Mouse (Mus musculus) heart, embryonic 10.5 days (tissue): ENCODE measurements at regions not wholly inside any gene's neighbourhood (a gene's known extent, or its start where the extent isn't known, plus 50 kb on each side); places are given as distances from the start of the nearest gene placed in this dataset.
A peak's percentile ranks its signal among the peaks of the same experiment; 100 is the strongest.

ENCODE experiments used
- DNase-seq: peaks from one replicate; pipeline ENCODE4 v3.0.0-alpha.2; 2017; ENCODE audit warnings: low spot score
- H3K27ac ChIP-seq: fragments of 300-500 bp; sonication (generic); 2 replicates; pipeline ENCODE4 v1.5.1; 2016; ENCODE audit warnings: mild to moderate bottlenecking
- H3K27me3 ChIP-seq: fragments of 300-500 bp; sonication (generic); 2 replicates; pipeline ENCODE4 v1.6.1; 2016; ENCODE audit warnings: mild to moderate bottlenecking; ENCODE audit not compliant: poor library complexity, insufficient read depth, severe bottlenecking
- H3K36me3 ChIP-seq: fragments of 300-500 bp; sonication (generic); 2 replicates; pipeline ENCODE4 v1.6.1; 2016; ENCODE audit warnings: mild to moderate bottlenecking, moderate library complexity
- H3K4me1 ChIP-seq: fragments of 300-500 bp; sonication (generic); 2 replicates; pipeline ENCODE4 v1.6.1; 2016; ENCODE audit warnings: mild to moderate bottlenecking
- H3K4me3 ChIP-seq: fragments of 300-500 bp; sonication (generic); 2 replicates; pipeline ENCODE4 v1.5.1; 2016; ENCODE audit warnings: mild to moderate bottlenecking, moderate library complexity
- H3K9me3 ChIP-seq: fragments of 300-500 bp; sonication (generic); 2 replicates; pipeline ENCODE4 v1.6.1; 2016; ENCODE audit warnings: mild to moderate bottlenecking, moderate library complexity
- WGBS: fragments of 180-500 bp; shearing (Covaris S2); methylation state at CpG from one replicate; pipeline ENCODE4 v1.1.7; 2016; 5-methylcytosine and 5-hydroxymethylcytosine counted together

DNA sequence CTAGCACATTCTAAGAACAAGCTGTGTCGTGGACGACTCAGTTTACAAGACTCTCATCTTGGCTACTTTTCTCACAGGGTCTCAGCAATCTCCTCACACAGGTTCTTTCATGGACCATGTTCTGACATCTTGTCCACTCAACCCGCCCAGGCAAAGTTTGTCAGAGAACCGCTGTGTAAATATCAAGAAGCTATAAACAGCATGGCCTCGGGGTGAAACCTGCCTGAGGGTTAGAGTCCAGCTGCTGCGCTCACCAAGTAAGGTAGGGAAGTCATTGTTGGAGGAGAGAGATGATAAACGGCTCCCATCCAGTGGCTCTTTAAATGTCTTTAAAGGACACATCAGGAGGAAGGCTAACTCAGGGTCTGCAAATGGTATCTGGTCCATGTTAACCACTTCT lies 151.3 kb upstream of the Mylip start:
- no peaks in the 10 kb centered on the region for H3K4me1 ChIP-seq
- DNase-seq: no peak
- 83% methylated on average over 7 of the region's 7 CpGs for WGBS
- H3K27ac ChIP-seq: no peak overlapping the region
- H3K9me3 ChIP-seq: no peaks in the 10 kb centered on the region
- H3K4me3 ChIP-seq: no peak overlapping the region
- no peaks in the 10 kb centered on the region for H3K27me3 ChIP-seq
- no peaks in the 10 kb centered on the region for H3K36me3 ChIP-seq

DNA sequence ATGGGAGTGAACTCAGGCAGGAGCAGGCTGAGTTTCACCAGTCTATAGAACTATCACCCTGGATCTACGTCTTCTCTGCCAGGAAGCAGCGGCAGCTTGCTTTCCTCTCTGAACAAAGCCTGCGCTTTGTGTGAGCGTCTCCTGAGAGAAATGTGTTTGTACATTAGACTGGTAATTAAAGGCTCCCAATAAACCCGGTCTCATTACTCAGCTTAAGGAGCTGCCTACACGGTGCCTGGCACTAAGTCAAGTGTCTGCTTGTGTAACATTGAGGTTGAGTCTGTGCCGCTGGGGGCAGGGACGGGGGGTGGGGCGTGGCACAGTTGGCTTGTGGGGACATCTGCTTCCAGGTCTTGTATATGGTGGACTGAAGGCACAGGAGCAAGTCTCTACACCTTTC lies 150.4 kb upstream of the Mylip start:
- no peak overlapping the region for H3K4me3 ChIP-seq
- H3K27ac ChIP-seq: no peak overlapping the region
- H3K36me3 ChIP-seq: no peaks in the 10 kb centered on the region
- 83% methylated on average over 9 of the region's 9 CpGs for WGBS
- no peaks in the 10 kb centered on the region for H3K4me1 ChIP-seq
- DNase-seq: no peak
- H3K27me3 ChIP-seq: no peaks in the 10 kb centered on the region
- H3K9me3 ChIP-seq: no peaks in the 10 kb centered on the region

DNA sequence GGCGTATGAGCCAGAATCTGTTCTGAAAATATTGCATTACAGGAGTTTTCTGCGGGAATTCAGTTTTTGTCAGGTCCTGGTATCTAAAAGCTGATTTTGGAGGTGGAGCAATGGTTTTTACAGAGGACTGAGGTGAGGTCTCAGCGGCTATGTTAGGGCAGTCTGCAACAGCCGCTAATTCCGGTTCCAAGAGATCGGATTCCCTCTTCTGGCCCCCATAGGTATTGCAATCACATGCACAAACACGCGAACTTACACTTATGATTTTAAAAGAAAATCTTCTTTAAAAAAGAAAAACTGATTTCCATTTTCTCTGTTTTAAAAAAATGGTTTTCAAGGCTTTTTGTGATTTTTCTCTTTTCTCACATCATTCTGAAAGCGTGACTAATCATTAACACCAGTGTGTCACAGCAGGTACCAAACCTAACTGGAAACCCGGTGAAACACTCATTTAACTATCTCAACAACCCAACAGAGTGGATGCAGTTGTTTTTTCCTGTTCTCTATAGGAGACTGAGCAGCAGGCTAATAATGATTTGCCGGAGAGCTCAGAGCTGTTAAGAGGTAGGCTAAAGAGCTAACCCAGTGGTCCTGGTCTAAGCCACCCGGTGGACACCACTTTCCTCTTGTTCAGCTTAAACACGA lies 149.4 kb upstream of the Mylip start:
- no peaks in the 10 kb centered on the region for H3K4me1 ChIP-seq
- no peak overlapping the region for H3K4me3 ChIP-seq
- no peak overlapping the region for H3K27ac ChIP-seq
- WGBS: 66% methylated on average over 13 of the region's 13 CpGs
- H3K36me3 ChIP-seq: no peaks in the 10 kb centered on the region
- no peaks in the 10 kb centered on the region for H3K27me3 ChIP-seq
- H3K9me3 ChIP-seq: no peaks in the 10 kb centered on the region
- DNase-seq: no peak

DNA sequence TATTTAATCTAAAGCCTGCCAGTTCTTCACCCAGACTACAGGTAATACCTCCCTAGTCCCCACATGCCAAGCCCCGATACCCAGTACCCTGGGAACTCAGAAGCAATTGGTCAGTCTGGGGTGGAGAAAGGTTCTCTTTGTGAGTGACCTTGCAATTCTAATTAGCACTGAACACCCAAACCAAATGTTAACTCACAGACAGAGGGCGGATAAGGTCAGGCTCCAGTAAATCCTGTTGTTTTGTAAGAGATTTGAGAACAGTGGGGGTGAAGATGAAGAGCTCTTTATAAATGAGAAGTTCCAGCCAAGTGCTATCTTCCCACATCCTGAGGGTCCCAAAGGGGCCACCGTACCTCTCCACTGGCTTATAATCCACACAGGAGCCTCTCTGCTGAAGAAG lies 147.3 kb upstream of the Mylip start:
- 66% methylated on average over 3 of the region's 3 CpGs for WGBS
- H3K27me3 ChIP-seq: no peaks in the 10 kb centered on the region

DNA sequence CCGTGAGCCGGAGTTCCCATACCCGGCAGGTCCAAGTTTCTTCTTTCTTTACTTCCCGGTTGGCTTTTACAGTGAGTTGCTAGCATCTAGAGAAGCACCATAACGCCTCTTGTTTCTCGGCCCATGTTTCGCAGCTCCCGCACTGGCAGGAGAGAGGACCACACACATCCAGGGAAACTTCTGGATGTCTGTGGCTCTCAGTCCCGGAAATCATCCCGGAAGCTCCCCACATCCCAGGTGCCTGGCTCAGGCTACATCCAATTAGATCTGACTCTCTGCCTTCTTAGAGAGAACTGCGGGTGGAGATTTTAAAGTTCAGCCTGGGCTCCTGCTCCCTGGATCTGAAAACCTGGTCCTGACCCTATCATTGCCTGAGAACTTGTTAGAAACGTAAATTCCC lies 146.8 kb upstream of the Mylip start:
- Histone ChIP-seq H3K27ac (no peak overlapping the region), H3K4me1 (no peaks in the 10 kb centered on the region), H3K36me3 (no peaks in the 10 kb centered on the region), H3K4me3 (no peak overlapping the region), H3K27me3 (no peaks in the 10 kb centered on the region), H3K9me3 (no peaks in the 10 kb centered on the region)
- peak; percentile 45 for DNase-seq
- 71% methylated on average over 12 of the region's 12 CpGs for WGBS

More for the DNA sequence above, 147.3 kb upstream of the Mylip start:
- no peaks in the 10 kb centered on the region for H3K36me3 ChIP-seq
- H3K9me3 ChIP-seq: no peaks in the 10 kb centered on the region
- H3K4me1 ChIP-seq: no peaks in the 10 kb centered on the region
- H3K27ac ChIP-seq: no peak overlapping the region
- no peak overlapping the region for H3K4me3 ChIP-seq
- DNase-seq: peak; percentile 64

DNA sequence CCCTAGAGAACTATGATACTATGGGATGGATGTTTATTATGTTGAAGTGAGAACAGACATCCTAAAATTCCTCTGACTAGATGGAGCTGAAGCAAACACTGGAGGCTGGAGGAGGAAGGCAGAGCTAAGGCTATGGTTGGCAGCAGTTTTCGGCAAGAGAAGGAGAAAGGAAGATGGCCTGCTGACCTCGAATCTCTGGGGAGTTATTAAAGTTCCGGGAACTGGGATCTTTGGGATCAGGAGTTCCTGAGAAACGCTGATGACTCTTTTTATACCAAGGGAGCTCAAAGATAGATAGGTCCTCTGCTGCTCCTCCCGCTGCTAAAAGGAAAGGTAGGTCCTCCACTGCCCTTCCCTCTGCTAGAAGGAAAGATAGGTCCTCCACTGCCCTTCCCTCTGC lies 143.9 kb upstream of the Mylip start:
- Histone ChIP-seq H3K9me3 (no peaks in the 10 kb centered on the region), H3K27ac (no peak overlapping the region), H3K4me3 (no peak overlapping the region), H3K4me1 (no peaks in the 10 kb centered on the region), H3K36me3 (no peaks in the 10 kb centered on the region), H3K27me3 (no peaks in the 10 kb centered on the region)
- peak; percentile 30 for DNase-seq
- 64% methylated on average over 5 of the region's 5 CpGs for WGBS

DNA sequence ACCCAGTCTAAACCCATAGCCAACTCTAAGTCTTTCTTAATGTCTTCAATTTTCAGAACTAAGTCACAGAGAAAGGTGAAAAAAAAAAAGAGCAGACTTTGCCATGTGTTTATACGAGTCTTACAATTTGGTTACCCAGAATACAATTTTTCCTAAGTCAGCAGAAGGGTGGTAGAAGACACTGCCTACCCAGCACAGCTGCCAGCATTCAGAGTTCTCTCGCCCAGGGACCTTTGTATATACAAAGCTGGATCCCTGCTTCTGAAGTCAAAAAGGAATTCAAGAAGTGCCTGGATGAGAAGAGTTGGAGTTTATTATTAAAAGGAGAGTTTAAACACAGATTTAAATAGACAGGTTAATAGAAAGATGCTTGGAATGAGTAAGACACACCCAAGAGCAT lies 143.2 kb upstream of the Mylip start:
- no peak overlapping the region for H3K4me3 ChIP-seq
- no peak for DNase-seq
- no peaks in the 10 kb centered on the region for H3K9me3 ChIP-seq
- no peaks in the 10 kb centered on the region for H3K27me3 ChIP-seq
- no peaks in the 10 kb centered on the region for H3K4me1 ChIP-seq
- no peak overlapping the region for H3K27ac ChIP-seq
- H3K36me3 ChIP-seq: no peaks in the 10 kb centered on the region
- 73% methylated on average over 2 of the region's 2 CpGs for WGBS

DNA sequence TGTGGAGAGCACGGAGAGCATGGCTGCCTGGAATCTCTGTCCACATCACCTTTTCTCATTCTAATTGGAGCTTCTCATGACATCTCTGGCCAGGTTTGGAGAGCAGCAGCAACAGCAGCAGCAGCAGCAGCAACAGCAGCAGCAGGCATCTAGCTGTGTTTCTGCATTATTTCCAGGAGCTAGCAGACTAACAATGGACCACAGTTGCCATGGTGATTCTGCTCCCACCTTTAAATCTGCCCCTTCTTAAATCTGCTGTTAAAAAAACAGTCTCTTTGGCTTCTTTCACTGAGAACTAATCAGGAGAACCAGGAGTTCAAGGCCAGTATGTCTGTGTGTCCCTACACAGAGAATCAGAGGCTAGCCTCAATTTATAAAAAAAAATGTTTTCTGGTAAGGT lies 139.5 kb upstream of the Mylip start:
- DNase-seq: peak; percentile 60
- Histone ChIP-seq H3K9me3 (no peaks in the 10 kb centered on the region), H3K4me1 (no peaks in the 10 kb centered on the region), H3K27ac (no peak overlapping the region), H3K4me3 (no peak overlapping the region), H3K36me3 (no peaks in the 10 kb centered on the region), H3K27me3 (no peaks in the 10 kb centered on the region)
- WGBS: 57% methylated on average over 1 of the region's 1 CpGs

DNA sequence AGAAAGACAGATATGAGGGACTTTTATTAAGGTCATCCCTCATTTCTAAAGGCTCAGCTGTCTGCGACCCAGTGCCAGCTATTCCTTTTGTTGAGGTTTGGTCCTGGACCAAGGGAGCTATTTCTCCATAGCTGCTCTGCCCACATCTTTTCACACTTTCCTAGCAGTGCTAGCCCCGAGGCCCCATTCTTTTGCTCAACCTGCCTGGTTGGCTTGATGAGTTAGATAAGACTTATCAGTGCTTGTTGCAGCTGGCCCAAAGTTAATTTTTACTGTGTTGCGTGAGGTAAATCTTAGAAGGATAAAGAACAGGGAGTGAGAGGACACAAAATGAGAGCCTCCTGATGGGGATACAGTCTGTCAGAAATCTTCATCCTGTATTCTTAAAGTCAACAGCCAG lies 138.5 kb upstream of the Mylip start:
- Histone ChIP-seq H3K9me3 (no peaks in the 10 kb centered on the region), H3K27ac (no peak overlapping the region), H3K4me1 (0 out of 2 replicates have a peak, but pooled peaks cover 2% of the 10 kb centered on the region), H3K4me3 (no peak overlapping the region), H3K36me3 (no peaks in the 10 kb centered on the region), H3K27me3 (no peaks in the 10 kb centered on the region)
- DNase-seq: peak; percentile 14
- 48% methylated on average over 3 of the region's 3 CpGs for WGBS

DNA sequence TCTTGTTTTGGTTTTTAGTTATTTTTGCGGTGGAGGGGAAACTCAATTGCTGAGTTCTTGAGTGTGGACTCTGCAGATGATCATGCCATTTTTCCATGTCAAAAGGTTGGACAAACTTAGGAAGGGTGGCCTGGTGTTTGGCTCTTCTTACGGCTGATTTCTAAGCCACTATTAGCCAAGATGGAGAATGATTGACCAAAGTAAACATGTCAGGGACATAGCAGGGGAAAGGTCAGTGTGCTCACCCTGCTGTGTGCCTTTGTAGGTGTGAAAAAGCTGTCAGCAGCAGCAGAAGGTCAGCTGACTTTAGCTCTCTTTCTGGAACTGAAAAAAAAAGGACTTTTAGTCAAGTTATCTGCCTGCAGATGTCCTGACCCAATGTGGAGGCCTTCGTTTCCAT lies 137.4 kb upstream of the Mylip start:
- H3K27me3 ChIP-seq: no peaks in the 10 kb centered on the region

DNA sequence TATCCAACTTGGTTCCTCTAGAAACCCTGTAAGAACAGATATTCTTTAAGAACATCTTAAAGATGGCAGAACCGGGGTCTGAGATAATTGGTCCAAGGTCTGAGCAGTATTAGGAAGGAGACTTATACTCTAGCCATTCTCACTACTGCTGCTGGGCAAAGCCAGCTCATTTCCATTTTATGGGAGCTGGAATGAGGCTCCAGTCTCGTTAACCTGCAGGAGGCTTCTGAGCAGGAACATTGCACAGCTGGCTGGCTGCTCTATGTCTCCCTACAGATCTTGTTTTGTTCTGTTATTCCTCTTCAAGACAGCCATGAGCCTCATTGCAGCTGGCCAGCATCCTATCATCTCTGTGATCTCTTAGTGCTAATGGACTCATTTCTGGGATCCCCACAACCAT lies 136.3 kb upstream of the Mylip start:
- Histone ChIP-seq H3K27me3 (no peaks in the 10 kb centered on the region), H3K27ac (no peak overlapping the region), H3K4me3 (no peak overlapping the region), H3K9me3 (no peaks in the 10 kb centered on the region), H3K36me3 (no peaks in the 10 kb centered on the region), H3K4me1 (0 out of 2 replicates have a peak, but pooled peaks cover 2% of the 10 kb centered on the region)
- DNase-seq: peak; percentile 45
- WGBS: 62% methylated on average over 2 of the region's 2 CpGs

More for the DNA sequence above, 137.4 kb upstream of the Mylip start:
- peak; percentile 46 for DNase-seq
- no peaks in the 10 kb centered on the region for H3K36me3 ChIP-seq
- WGBS: 53% methylated on average over 3 of the region's 3 CpGs
- H3K9me3 ChIP-seq: no peaks in the 10 kb centered on the region
- H3K4me1 ChIP-seq: 0 out of 2 replicates have a peak, but pooled peaks cover 2% of the 10 kb centered on the region
- no peak overlapping the region for H3K4me3 ChIP-seq
- no peak overlapping the region for H3K27ac ChIP-seq

DNA sequence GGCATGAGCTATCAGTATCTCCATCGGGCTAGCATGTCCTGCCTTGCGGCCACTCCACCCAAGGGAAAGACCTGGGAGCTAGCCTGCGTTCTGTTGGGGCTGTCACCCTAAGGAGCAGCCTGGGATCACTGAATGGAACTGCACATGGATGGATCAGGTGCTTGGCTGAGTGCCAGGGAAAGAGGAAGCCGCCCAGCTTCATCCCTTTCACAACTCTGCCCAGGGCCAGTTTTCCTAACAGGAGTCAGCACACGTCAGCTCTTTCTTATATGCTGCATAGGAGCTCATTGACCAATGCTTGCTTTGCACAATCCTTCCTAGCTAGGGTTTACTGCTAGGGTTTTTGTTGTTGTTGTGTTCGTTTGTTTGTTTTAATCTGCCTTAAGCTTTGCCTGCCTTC lies 134.3 kb upstream of the Mylip start:
- no peak overlapping the region for H3K4me3 ChIP-seq
- no peaks in the 10 kb centered on the region for H3K36me3 ChIP-seq
- H3K4me1 ChIP-seq: 0 out of 2 replicates have a peak, but pooled peaks cover 2% of the 10 kb centered on the region
- DNase-seq: peak; percentile 62
- H3K27me3 ChIP-seq: no peaks in the 10 kb centered on the region
- 69% methylated on average over 6 of the region's 6 CpGs for WGBS
- H3K27ac ChIP-seq: no peak overlapping the region
- H3K9me3 ChIP-seq: no peaks in the 10 kb centered on the region

DNA sequence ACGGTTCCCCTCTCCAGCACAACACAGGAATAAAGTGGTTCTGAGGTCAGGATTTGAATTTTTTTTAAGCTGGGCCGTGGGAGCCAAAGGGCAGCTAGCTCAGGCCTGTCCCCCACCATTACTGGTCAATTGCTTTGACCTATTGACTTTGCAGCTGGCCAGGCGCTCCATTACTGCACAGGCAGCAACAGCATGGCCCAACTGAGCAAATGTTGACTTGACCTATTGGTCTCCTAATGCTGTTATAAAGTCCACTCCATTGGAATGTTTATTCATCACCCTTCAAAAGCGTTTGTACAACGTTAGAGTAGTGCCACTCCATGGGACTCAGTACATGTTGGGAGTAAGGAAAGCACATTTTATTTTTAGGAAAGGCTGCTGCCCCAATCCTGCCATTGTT lies 127.5 kb upstream of the Mylip start:
- DNase-seq: peak; percentile 28
- 0 out of 2 replicates have a peak, but pooled peaks cover 3% of the 10 kb centered on the region for H3K4me1 ChIP-seq
- no peak overlapping the region for H3K27ac ChIP-seq
- no peaks in the 10 kb centered on the region for H3K9me3 ChIP-seq
- H3K36me3 ChIP-seq: no peaks in the 10 kb centered on the region
- 61% methylated on average over 5 of the region's 5 CpGs for WGBS
- no peaks in the 10 kb centered on the region for H3K27me3 ChIP-seq
- H3K4me3 ChIP-seq: no peak overlapping the region
